Mouse (Mus musculus): ENCODE measurements at regions not wholly inside any gene's neighbourhood (a gene's known extent, or its start where the extent isn't known, plus 50 kb on each side); places are given as distances from the start of the nearest gene placed in this dataset.

GRCm38 (mm10) chr6:135653002-135653401, 290.7 kb downstream of the Emp1 start:
- no peak for TF ChIP-seq HCFC1 (IDR thresholded peaks at IDR 0.05; ENCODE audit: borderline replicate concordance, insufficient read depth, low read length)
- no peak for TF ChIP-seq ZC3H11A (IDR thresholded peaks at IDR 0.05; ENCODE audit: borderline replicate concordance, low read depth, low read length)

Data from ES-E14 (cell line).